In the genomic region with DNA sequence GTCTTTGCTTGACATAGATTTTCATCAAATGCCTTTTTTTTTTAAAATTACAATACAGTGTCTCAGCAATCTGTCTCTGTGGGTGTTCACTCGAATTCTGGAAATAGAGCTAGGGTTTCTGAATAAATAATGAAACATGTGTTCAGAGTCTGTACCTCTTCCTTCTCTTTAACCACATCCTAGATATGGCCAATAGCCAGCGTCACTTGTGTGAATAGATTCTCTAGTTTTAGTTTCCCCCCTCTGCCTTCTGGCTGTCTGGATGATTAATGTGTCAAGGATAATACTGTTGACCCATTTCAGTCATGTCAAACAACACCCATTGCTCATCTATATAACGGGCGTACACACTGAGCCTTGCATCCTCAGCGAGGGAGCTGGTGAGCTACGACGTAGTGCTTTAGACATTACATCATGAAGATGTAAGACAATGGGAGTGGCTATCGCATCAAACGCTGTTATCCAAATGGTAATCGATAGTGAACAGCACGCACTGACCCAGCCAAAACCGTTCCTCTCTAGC, we compare ENCODE assay signal across 14 mouse cellular contexts. TPM values are rescaled to one million over a fixed set of nuclear protein-coding genes. Genes with fewer than 3 reads are reported as not detected.
"Had no signal": no experiment of that assay in that cellular context is flagged by ENCODE, and none has a peak within 500 bp of the region (broad histone marks: within the 10 kb centered on the region; RNA-seq: fewer than 3 reads in every experiment).

No protein-coding gene starts in this region.

- H3K9ac ChIP-seq: limb, embryonic 12.5 days; liver, embryonic 13.5 days; liver, postnatal 0 days; lung, embryonic 15.5 days; neural tube, embryonic 13.5 days had no signal

- H3K4me3 ChIP-seq: limb, embryonic 12.5 days; liver, embryonic 13.5 days; lung, embryonic 15.5 days; midbrain, embryonic 10.5 days; neural tube, embryonic 13.5 days had no signal

- H3K4me1 ChIP-seq: liver, embryonic 13.5 days; lung, embryonic 15.5 days; neural tube, embryonic 13.5 days had no signal

- H3K9me3 ChIP-seq: limb, embryonic 12.5 days; liver, embryonic 13.5 days; lung, embryonic 15.5 days; midbrain, embryonic 10.5 days; neural tube, embryonic 13.5 days had no signal

- H3K27ac ChIP-seq: limb, embryonic 12.5 days; liver, embryonic 13.5 days; lung, embryonic 15.5 days; macrophage; midbrain, embryonic 10.5 days; neural tube, embryonic 13.5 days had no signal

- DNase-seq: kidney, adult 8-10 months; kidney, postnatal 25 days; liver; liver, embryonic 13.5 days; liver, postnatal 0 days; lung, postnatal 14 days; thymus, postnatal 36 days had no signal

- H3K27me3 ChIP-seq: limb, embryonic 12.5 days; liver, embryonic 13.5 days; lung, embryonic 15.5 days; neural tube, embryonic 13.5 days had no signal

- H3K36me3 ChIP-seq: limb, embryonic 12.5 days; liver, embryonic 13.5 days; lung, embryonic 15.5 days; midbrain, embryonic 10.5 days; neural tube, embryonic 13.5 days had no signal

RNA-seq across cellular contexts. Expression of a gene that starts 34.7 kb away (rescaled TPM):
- polyA plus RNA-seq: kidney, embryonic 16.5 days; macrophage had no signal

RNA-seq across cellular contexts. Expression of a gene that starts 53.3 kb away (rescaled TPM):
- polyA plus RNA-seq: kidney, embryonic 16.5 days; liver, embryonic 13.5 days; liver, postnatal 0 days; macrophage; spleen, adult 2 months had no signal
